Mouse (Mus musculus): ENCODE data around the gene Smim12.

Smim12 gene

GRCm38 (mm10) chr4:127243552-127243951 lies at the start of gene Smim12:
Gene Smim12, plus strand, starts transcription at chr4:127243784.
- peak; percentile 98 for DNase-seq (ENCODE audit: low read depth, low spot score)

GRCm38 (mm10) chr4:127194477-127195269 lies 48.9 kb upstream of the Smim12 start:
- DNase-seq (ENCODE audit: low read depth, low spot score): no peak

GRCm38 (mm10) chr4:127198609-127199008 lies 45.0 kb upstream of the Smim12 start:
- peak; percentile 70 for DNase-seq (ENCODE audit: low read depth, low spot score)

- DNase-seq (ENCODE audit: low read depth, low spot score): peak; percentile 87
Observed at GRCm38 (mm10) chr4:127199406-127199805, 44.2 kb upstream of the Smim12 start.

- peak; percentile 87 for DNase-seq (ENCODE audit: low read depth, low spot score)
Observed at GRCm38 (mm10) chr4:127200164-127200722, 43.3 kb upstream of the Smim12 start.

- peak; percentile 88 for DNase-seq (ENCODE audit: low read depth, low spot score)
Observed at GRCm38 (mm10) chr4:127200769-127201617, 42.6 kb upstream of the Smim12 start.

GRCm38 (mm10) chr4:127203081-127203480 lies 40.5 kb upstream of the Smim12 start:
- DNase-seq (ENCODE audit: low read depth, low spot score): no peak

- no peak for DNase-seq (ENCODE audit: low read depth, low spot score)
Observed at GRCm38 (mm10) chr4:127211318-127211717, 32.3 kb upstream of the Smim12 start.

GRCm38 (mm10) chr4:127214510-127214909 lies 29.1 kb upstream of the Smim12 start:
- DNase-seq (ENCODE audit: low read depth, low spot score): peak; percentile 71

GRCm38 (mm10) chr4:127215103-127215502 lies 28.5 kb upstream of the Smim12 start:
- DNase-seq (ENCODE audit: low read depth, low spot score): peak; percentile 71

GRCm38 (mm10) chr4:127215799-127216198 lies 27.8 kb upstream of the Smim12 start:
- DNase-seq (ENCODE audit: low read depth, low spot score): no peak

- peak; percentile 58 for DNase-seq (ENCODE audit: low read depth, low spot score)
Observed at GRCm38 (mm10) chr4:127216251-127216651, 27.3 kb upstream of the Smim12 start.

GRCm38 (mm10) chr4:127217048-127217447 lies 26.5 kb upstream of the Smim12 start:
- DNase-seq (ENCODE audit: low read depth, low spot score): no peak

- DNase-seq (ENCODE audit: low read depth, low spot score): no peak
Observed at GRCm38 (mm10) chr4:127223291-127223690, 20.3 kb upstream of the Smim12 start.

- DNase-seq (ENCODE audit: low read depth, low spot score): no peak
Observed at GRCm38 (mm10) chr4:127223755-127224154, 19.8 kb upstream of the Smim12 start.

GRCm38 (mm10) chr4:127224444-127225100 lies 19.0 kb upstream of the Smim12 start:
- no peak for DNase-seq (ENCODE audit: low read depth, low spot score)

GRCm38 (mm10) chr4:127226067-127226466 lies 17.5 kb upstream of the Smim12 start:
- DNase-seq (ENCODE audit: low read depth, low spot score): no peak

GRCm38 (mm10) chr4:127227051-127227673 lies 16.4 kb upstream of the Smim12 start:
- peak; percentile 96 for DNase-seq (ENCODE audit: low read depth, low spot score)

- DNase-seq (ENCODE audit: low read depth, low spot score): peak; percentile 54
Observed at GRCm38 (mm10) chr4:127232028-127232427, 11.6 kb upstream of the Smim12 start.

GRCm38 (mm10) chr4:127232551-127232950 lies 11.0 kb upstream of the Smim12 start:
- DNase-seq (ENCODE audit: low read depth, low spot score): no peak

GRCm38 (mm10) chr4:127233416-127234125 lies 10.0 kb upstream of the Smim12 start:
- DNase-seq (ENCODE audit: low read depth, low spot score): no peak
